Mouse (Mus musculus): ENCODE data around the gene Cideb. TPM values are rescaled to one million over a fixed set of nuclear protein-coding genes. Genes with fewer than 3 reads are reported as not detected.

Gene Cideb
- polyA plus RNA-seq, 1 experiment from 2014 or later, result not detected

DNA sequence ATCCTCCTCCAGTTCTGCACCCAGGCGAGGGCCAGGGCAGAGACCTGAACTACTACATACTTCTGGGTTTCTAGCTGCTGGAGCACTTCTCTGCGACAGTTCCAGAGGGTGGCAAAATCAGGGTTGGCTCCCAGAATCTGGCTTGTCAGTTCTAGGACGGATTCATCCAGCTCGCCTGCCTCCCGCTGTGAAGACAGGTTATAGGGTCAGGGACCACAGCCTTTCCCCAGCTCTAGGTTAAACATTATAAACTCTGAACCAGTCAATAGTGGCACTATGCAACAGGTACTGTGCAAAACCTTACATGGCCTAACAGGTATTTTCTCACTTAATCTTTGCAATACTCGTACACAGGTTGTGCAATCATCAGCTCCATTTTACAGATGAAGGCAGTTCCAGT lies 37.2 kb downstream of the Cideb start:
- 73% methylated on average over 6 of the region's 6 CpGs for WGBS
- Histone ChIP-seq H3K4me3 (replicated peaks; ENCODE audit: low read length) (peak overlapping the region; percentile 66), H3K4me2 (replicated peaks) (peak overlapping the region; percentile 69), H3K9me3 (ENCODE audit: control insufficient read depth, low read length) (no peaks in the 10 kb centered on the region), H3K27me3 (ENCODE audit: control insufficient read depth, insufficient read depth, low read length) (no peaks in the 10 kb centered on the region), H3K27ac (0 out of 2 replicates have a peak overlapping the region, but pooled peaks have one; percentile 90), H3K36me3 (replicated peaks; ENCODE audit: control insufficient read depth, insufficient read depth) (peaks cover 37% of the 10 kb centered on the region), H3K9ac (peak overlapping the region; percentile 73), H3K4me1 (replicated peaks; ENCODE audit: control insufficient read depth, insufficient read depth, low read length) (peaks cover 12% of the 10 kb centered on the region; the same call in 1 of the 2 replicates)
- DNase-seq (ENCODE audit: low spot score), result no peak
- no peak for ATAC-seq (ENCODE audit: low FRiP score)

- no peak overlapping the region; the same call in 1 of the 2 replicates for H3K9ac ChIP-seq
These were observed 37.6 kb downstream of the Cideb start for GRCm38 (mm10) chr14:55720666-55721065.

DNA sequence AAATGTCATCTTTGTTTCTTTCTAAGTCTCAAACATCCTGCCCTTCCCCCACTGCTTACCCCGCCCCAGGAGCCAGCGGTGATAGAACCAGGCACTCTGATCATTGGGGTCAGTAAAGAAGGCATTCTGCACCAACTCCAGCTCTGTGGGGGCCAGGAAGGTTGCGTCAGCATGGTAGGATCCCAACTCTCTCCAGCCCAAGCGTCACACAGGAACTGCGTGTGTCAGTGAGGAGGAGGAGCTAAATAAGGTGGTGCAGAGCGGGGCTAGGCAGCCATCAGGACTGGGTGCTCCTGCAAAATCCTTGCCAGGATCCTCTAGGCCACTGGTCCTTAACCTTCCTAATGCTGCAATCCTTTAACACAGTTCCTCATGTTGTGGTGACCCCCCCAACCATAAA lies 38.5 kb downstream of the Cideb start:
- H3K4me3 ChIP-seq (replicated peaks; ENCODE audit: low read length), result no peak overlapping the region
- DNase-seq (ENCODE audit: low spot score), result no peak
- H3K36me3 ChIP-seq (replicated peaks; ENCODE audit: control insufficient read depth, insufficient read depth), result peaks cover 39% of the 10 kb centered on the region
- H3K9ac ChIP-seq, result no peak overlapping the region; the same call in 1 of the 2 replicates
- H3K27me3 ChIP-seq (ENCODE audit: control insufficient read depth, insufficient read depth, low read length), result no peaks in the 10 kb centered on the region
- no peak overlapping the region for H3K4me2 ChIP-seq (replicated peaks)
- no peak for ATAC-seq (ENCODE audit: low FRiP score)
- H3K4me1 ChIP-seq (replicated peaks; ENCODE audit: control insufficient read depth, insufficient read depth, low read length), result peaks cover 12% of the 10 kb centered on the region; the same call in 1 of the 2 replicates
- 88% methylated on average over 6 of the region's 6 CpGs for WGBS
- H3K27ac ChIP-seq, result no peak overlapping the region
- H3K9me3 ChIP-seq (ENCODE audit: control insufficient read depth, low read length), result no peaks in the 10 kb centered on the region

More at GRCm38 (mm10) chr14:55720666-55721065, 37.6 kb downstream of the Cideb start:
- peaks cover 12% of the 10 kb centered on the region; the same call in 1 of the 2 replicates for H3K4me1 ChIP-seq (replicated peaks; ENCODE audit: control insufficient read depth, insufficient read depth, low read length)
- H3K36me3 ChIP-seq (replicated peaks; ENCODE audit: control insufficient read depth, insufficient read depth), result peaks cover 39% of the 10 kb centered on the region
- 92% methylated on average over 12 of the region's 12 CpGs for WGBS
- H3K4me3 ChIP-seq (replicated peaks; ENCODE audit: low read length), result no peak overlapping the region
- no peak overlapping the region for H3K27ac ChIP-seq
- no peak for DNase-seq (ENCODE audit: low spot score)
- no peak overlapping the region; the same call in 1 of the 2 replicates for H3K4me2 ChIP-seq (replicated peaks)
- no peak for ATAC-seq (ENCODE audit: low FRiP score)
- H3K27me3 ChIP-seq (ENCODE audit: control insufficient read depth, insufficient read depth, low read length), result no peaks in the 10 kb centered on the region
- no peaks in the 10 kb centered on the region for H3K9me3 ChIP-seq (ENCODE audit: control insufficient read depth, low read length)

DNA sequence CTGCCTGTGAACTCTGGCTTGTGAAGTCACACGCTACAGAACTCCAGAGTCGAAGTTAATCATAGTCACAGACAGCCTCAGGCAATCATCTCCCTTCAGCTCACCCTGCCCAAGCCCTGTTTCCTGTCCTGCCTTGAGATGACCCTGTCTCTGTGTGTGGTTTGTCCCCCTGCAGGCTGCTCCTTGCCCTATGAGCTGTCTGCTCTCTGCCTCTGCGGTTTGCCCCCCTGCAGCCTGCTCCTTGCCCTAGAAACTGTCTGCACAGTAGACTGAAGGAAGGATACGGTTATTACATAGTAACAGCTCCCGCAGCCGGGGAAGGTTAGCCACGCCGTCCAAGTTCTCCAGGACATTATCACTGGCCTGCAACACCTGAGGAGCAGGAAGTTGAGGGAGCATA lies 41.4 kb downstream of the Cideb start:
- Histone ChIP-seq H3K36me3 (replicated peaks; ENCODE audit: control insufficient read depth, insufficient read depth) (peaks cover 39% of the 10 kb centered on the region), H3K27me3 (ENCODE audit: control insufficient read depth, insufficient read depth, low read length) (peaks cover 11% of the 10 kb centered on the region; the same call in 1 of the 2 replicates), H3K9ac (no peak overlapping the region), H3K4me2 (replicated peaks) (no peak overlapping the region), H3K9me3 (ENCODE audit: control insufficient read depth, low read length) (no peaks in the 10 kb centered on the region), H3K4me1 (replicated peaks; ENCODE audit: control insufficient read depth, insufficient read depth, low read length) (peaks cover 7% of the 10 kb centered on the region; the same call in 1 of the 2 replicates), H3K27ac (no peak overlapping the region), H3K4me3 (replicated peaks; ENCODE audit: low read length) (no peak overlapping the region)
- WGBS, result 89% methylated on average over 8 of the region's 8 CpGs
- DNase-seq (ENCODE audit: low spot score) (no peak), ATAC-seq (ENCODE audit: low FRiP score) (no peak)

DNA sequence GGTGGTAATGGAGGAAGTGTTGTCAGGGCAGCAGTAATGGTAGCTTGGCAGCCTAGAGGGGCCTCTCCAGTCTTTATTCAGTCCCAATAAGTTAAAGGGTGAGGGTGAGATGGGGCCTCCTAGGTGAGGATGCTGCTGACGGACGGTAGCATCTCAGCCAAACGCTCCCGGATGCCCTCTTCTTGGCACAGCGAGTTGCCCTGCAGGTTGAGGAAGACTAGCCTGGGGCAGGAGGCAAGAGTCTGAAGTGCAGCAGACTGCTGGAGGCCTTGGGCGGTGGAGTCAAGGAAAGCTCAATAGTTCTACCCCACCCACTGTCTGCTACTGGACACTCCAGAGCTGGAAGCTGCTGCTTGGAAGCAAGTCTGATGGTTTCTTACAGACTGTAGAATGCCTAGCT lies 42.0 kb downstream of the Cideb start:
- Histone ChIP-seq H3K4me1 (replicated peaks; ENCODE audit: control insufficient read depth, insufficient read depth, low read length) (peaks cover 5% of the 10 kb centered on the region; the same call in 1 of the 2 replicates), H3K9ac (no peak overlapping the region), H3K4me2 (replicated peaks) (no peak overlapping the region), H3K4me3 (replicated peaks; ENCODE audit: low read length) (no peak overlapping the region), H3K36me3 (replicated peaks; ENCODE audit: control insufficient read depth, insufficient read depth) (peaks cover 39% of the 10 kb centered on the region), H3K27ac (no peak overlapping the region), H3K27me3 (ENCODE audit: control insufficient read depth, insufficient read depth, low read length) (peaks cover 11% of the 10 kb centered on the region; the same call in 1 of the 2 replicates), H3K9me3 (ENCODE audit: control insufficient read depth, low read length) (no peaks in the 10 kb centered on the region)
- DNase-seq (ENCODE audit: low spot score) (no peak), ATAC-seq (ENCODE audit: low FRiP score) (no peak)
- 95% methylated on average over 6 of the region's 6 CpGs for WGBS

DNA sequence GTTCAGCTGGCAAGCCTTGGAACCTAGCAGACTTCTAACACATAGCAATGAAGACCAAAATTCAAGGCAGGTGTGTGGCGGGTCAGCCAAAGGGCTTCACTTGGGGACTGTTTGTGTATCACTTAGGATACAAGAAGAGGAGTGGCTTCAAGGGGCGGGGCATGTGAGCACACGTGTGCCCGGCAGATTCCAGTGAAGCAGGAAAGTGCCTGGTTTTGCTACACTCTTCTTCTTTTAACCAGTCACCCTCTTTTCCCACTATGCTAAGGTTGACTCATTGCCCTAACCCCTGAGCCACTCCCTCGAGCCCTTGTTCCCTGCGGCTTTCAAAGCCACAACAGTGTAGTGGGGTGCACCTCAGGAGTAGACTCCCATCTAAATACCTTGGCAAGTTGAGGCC lies 43.4 kb downstream of the Cideb start:
- Histone ChIP-seq H3K27ac (no peak overlapping the region), H3K4me1 (replicated peaks; ENCODE audit: control insufficient read depth, insufficient read depth, low read length) (no peaks in the 10 kb centered on the region), H3K36me3 (replicated peaks; ENCODE audit: control insufficient read depth, insufficient read depth) (peaks cover 36% of the 10 kb centered on the region), H3K9ac (no peak overlapping the region), H3K4me2 (replicated peaks) (no peak overlapping the region), H3K4me3 (replicated peaks; ENCODE audit: low read length) (no peak overlapping the region), H3K9me3 (ENCODE audit: control insufficient read depth, low read length) (no peaks in the 10 kb centered on the region), H3K27me3 (ENCODE audit: control insufficient read depth, insufficient read depth, low read length) (peaks cover 11% of the 10 kb centered on the region; the same call in 1 of the 2 replicates)
- no peak for DNase-seq (ENCODE audit: low spot score)
- 47% methylated on average over 6 of the region's 6 CpGs for WGBS
- no peak for ATAC-seq (ENCODE audit: low FRiP score)

GRCm38 (mm10) chr14:55713729-55714122 lies 44.5 kb downstream of the Cideb start, which contains the start of gene Tgm1:
Tgm1 (minus strand) TSS chr14:55713926.
- Histone ChIP-seq H3K4me1 (replicated peaks; ENCODE audit: control insufficient read depth, insufficient read depth, low read length) (no peaks in the 10 kb centered on the region), H3K9ac (no peak within 1 kb of the TSS), H3K4me3 (replicated peaks; ENCODE audit: low read length) (no peak within 1 kb of the TSS), H3K4me2 (replicated peaks) (no peak within 1 kb of the TSS), H3K27me3 (ENCODE audit: control insufficient read depth, insufficient read depth, low read length) (peaks cover 11% of the 10 kb centered on the region; the same call in 1 of the 2 replicates), H3K36me3 (replicated peaks; ENCODE audit: control insufficient read depth, insufficient read depth) (peaks cover 27% of the 10 kb centered on the region), H3K9me3 (ENCODE audit: control insufficient read depth, low read length) (no peaks in the 10 kb centered on the region), H3K27ac (no peak within 1 kb of the TSS)
- ATAC-seq (ENCODE audit: low FRiP score), result no peak
- 34% methylated on average over 4 of the region's 4 CpGs for WGBS
- no peak for DNase-seq (ENCODE audit: low spot score)

- WGBS, result 16% methylated on average over 25 of the region's 25 CpGs
- DNase-seq (ENCODE audit: low spot score) (no peak), ATAC-seq (ENCODE audit: low FRiP score) (no peak)
- Histone ChIP-seq H3K9me3 (ENCODE audit: control insufficient read depth, low read length) (no peaks in the 10 kb centered on the region), H3K9ac (no peak overlapping the region), H3K36me3 (replicated peaks; ENCODE audit: control insufficient read depth, insufficient read depth) (peaks cover 22% of the 10 kb centered on the region), H3K4me3 (replicated peaks; ENCODE audit: low read length) (no peak overlapping the region), H3K4me1 (replicated peaks; ENCODE audit: control insufficient read depth, insufficient read depth, low read length) (no peaks in the 10 kb centered on the region), H3K4me2 (replicated peaks) (no peak overlapping the region), H3K27me3 (ENCODE audit: control insufficient read depth, insufficient read depth, low read length) (peaks cover 11% of the 10 kb centered on the region; the same call in 1 of the 2 replicates), H3K27ac (no peak overlapping the region)
These were observed 45.1 kb downstream of the Cideb start for GRCm38 (mm10) chr14:55713007-55713728.

DNA sequence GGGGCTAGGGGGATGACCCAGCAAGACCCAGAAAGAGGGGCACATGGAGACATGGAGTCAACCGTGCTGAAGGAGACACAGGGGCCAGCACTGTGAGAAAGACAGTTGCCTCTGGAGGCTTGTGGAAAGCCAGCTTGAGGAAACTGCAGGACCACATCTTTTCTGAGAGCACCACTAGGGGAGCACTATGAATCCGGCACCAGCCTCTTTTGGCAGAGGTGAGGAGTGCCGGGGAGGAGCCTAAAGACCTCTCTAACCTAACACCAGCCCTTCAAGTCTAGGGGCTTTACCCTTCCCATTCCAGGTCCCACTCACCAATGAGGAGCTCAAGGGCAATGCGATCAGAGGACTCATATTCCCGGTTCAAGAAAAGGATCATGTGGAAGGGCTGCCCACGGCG lies 46.5 kb downstream of the Cideb start:
- H3K4me1 ChIP-seq (replicated peaks; ENCODE audit: control insufficient read depth, insufficient read depth, low read length), result no peaks in the 10 kb centered on the region
- no peak overlapping the region for H3K27ac ChIP-seq
- peaks cover 8% of the 10 kb centered on the region for H3K36me3 ChIP-seq (replicated peaks; ENCODE audit: control insufficient read depth, insufficient read depth)
- H3K4me3 ChIP-seq (replicated peaks; ENCODE audit: low read length), result no peak overlapping the region
- ATAC-seq (ENCODE audit: low FRiP score) (no peak), DNase-seq (ENCODE audit: low spot score) (no peak)
- H3K9me3 ChIP-seq (ENCODE audit: control insufficient read depth, low read length), result no peaks in the 10 kb centered on the region
- H3K9ac ChIP-seq, result no peak overlapping the region
- H3K27me3 ChIP-seq (ENCODE audit: control insufficient read depth, insufficient read depth, low read length), result peaks cover 11% of the 10 kb centered on the region; the same call in 1 of the 2 replicates
- no peak overlapping the region for H3K4me2 ChIP-seq (replicated peaks)
- WGBS, result 80% methylated on average over 7 of the region's 7 CpGs
